Mouse (Mus musculus): ENCODE data around the gene Babam1.
"Not testable (repeated sequence)": the region's sequence is repeated elsewhere in the genome, so short reads cannot be mapped to it uniquely, and the experiment has no call there.

Babam1 gene

DNA sequence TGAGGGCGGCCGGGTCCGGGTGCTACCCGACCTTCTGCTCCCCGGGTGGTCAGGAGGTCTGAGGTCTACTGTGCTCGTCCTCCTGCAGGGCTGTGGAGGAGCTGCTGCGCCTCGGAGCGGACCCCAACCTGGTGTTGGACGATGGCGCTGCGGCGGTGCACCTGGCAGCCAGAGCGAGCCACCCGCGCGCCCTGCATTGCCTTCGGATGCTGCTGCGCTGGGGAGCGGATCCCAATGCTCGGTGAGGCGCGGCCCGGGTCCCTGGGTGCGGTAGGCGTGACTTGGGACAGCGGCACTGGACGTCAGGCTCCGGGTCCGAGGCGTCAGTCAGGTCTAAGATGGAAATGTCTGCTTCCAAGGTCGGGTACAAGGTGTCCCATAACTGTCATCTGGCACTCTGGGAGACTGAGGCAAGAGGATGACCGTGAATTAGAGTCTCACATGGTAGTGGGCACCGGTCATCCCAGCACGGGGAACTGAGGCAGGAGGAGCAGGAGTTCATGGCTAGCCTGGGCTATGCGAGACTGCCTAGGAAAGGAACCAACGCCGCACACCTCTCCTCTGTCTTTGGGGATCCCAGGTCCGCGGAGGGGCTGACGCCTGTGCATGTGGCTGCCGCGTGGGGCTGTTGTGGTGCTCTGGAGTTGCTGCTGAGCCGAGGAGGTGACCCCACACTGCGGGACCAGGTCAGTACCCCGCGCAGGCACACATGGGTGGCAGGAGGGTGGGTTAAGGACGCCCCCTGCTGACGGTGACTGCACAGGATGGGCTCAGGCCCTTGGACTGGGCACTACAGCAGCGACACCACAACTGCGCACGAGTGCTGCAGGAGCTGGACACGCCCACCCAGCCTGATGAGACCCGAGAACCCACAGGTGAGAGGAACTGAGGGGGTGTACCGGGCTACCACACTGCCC lies 9.7 kb downstream of the Babam1 start:
- peak; percentile 54 for DNase-seq (ENCODE audit: low read depth, low spot score)

DNA sequence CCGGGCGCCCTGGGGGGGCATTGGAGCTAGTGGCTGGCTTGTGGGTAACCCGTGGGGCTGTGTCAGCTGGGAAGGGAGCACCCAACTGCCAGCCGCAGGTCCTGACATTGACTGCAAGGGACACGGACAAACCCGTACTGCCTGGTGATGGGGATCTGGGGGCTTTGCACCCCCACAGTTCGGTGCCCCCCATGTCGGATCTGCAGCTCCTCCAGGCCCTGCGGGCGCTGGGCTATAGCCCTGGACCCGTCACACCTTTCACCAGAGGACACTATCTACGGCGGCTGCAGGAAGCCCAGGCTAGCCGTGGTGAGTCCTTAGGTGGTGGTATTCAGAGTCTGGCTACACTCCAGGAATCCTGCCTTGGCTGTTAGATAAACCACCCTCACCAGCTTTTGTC lies 10.8 kb downstream of the Babam1 start:
- no peak for DNase-seq (ENCODE audit: low read depth, low spot score)

DNA sequence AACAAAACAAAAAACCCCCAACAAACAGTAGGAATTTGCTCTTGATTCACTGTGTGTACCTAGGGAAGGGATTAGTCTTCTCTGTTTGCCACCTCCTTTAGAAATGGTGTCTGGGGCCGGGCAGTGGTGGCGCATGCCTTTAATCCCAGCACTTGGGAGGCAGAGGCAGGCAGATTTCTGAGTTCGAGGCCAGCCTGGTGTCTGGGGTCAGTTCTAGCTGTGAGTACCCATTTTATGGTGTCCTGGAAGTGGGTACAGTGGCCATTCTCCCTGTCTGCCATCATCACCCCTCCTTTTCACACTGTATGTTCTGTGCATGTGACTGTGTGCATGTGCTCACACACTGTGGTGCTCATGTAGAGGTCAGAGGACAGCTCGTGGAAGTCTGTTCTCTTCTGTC lies 11.6 kb downstream of the Babam1 start:
- DNase-seq (ENCODE audit: low read depth, low spot score), result no peak

DNA sequence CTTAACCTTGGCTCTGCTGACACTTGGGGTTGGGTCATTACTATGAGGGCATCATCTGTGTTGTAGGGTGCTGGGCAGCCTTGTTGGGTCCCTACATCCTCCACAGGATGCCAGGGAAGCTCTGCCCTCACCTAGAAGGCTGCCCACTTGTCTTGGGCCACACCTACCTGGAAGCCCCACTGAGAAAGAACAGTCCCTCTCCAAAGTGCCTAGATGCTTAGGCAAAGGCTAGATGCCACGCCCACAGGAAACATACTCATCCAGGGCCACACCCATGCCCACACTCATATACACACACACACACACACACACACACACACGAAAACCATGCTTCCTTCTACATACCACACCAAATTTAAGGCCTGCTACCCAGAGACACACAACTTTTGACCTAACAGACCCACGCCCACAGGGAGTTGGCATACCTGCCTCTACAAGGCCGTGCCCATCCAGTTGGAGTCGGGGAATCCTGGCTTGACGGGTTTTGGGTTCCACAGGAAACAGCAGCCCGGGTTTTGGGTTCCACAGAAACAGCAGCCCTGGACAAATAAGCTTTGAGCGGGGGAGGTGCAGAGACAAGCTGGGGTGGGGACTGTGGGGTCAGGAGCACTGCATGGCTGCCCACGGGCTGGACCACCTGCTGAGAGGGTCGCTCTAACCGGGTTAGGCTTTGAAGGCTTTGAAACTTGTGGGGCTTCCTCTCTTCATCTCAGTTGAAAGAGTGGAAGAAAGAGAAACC lies 15.0 kb downstream of the Babam1 start:
- no peak for DNase-seq (ENCODE audit: low read depth, low spot score)

DNA sequence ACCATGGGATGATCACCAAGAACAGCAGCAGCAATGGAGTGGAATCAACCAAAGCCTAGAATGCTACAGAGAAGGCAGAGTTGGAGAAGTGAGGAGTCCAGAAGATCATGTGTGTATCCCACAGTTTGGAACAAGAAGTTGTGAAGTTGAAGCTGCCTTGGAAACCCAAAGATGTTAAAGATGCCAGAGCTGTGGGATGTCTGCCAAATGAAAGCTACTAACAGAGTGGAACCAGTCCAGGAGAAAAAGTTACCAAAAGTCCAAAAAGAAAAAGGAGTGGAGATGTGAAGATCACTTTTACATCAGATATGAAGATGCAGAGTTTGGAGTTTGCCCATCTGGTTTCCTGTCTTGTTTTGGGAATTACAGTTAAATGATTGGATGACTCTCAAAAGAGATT lies 25.5 kb downstream of the Babam1 start:
- DNase-seq (ENCODE audit: low read depth, low spot score), result no peak

DNA sequence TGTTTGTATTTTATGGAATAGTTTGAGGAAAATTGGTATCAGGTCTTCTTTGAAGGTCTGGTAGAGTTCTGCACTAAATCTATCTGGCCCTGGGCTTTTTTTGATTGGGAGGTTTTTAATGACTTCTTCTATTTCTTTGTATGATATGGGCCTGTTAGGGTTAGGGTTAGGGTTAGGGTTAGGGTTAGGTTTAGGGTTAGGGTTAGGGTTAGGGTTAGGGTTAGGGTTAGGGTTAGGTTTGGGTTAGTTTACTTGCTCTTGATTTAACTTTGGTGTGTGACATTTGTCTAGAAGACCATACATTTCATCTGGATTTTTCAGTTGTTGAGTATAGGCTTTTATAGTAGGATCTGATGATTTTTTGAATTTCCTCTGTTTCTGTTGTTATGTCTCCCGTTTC lies 36.3 kb downstream of the Babam1 start:
- not testable (repeated sequence) for DNase-seq (ENCODE audit: low read depth, low spot score)

DNA sequence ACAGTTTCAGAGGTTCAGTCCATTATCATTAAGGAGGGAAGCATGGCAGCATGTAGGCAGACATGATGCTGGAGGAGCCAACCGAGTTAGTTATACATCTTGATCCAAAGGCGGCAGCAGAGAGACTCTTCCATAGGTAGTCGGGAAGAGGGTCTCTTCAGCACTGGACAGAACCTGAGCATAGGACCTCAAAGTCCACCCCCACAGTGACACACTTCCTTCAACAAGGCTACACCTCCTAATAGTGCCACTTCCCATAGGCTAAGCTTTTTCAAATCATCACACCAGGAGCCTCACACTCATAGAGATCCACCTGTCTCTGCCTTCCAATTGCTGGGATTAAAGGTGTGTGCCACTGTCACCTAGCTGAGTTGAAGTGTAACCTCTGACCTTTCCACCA lies 40.4 kb downstream of the Babam1 start:
- no peak for DNase-seq (ENCODE audit: low read depth, low spot score)

DNA sequence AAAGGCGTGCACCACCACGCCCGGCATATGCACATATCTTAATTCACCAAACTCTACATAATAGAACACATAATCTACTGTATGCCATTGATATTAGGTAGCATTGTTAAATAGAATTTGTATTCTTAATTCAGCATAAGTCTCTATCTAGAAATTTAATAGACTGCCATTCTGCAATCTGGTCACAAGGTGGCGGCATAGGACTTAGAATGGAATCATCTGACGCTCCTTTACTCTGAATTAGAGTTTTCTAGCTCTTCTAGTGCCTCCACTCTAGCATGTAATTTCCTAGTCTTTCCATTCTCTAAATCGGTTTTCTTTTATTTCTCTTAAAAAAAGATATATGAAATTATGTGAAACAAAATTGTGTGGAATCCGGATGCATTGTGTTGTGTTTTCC lies 44.7 kb downstream of the Babam1 start:
- peak; percentile 54 for DNase-seq (ENCODE audit: low read depth, low spot score)

DNA sequence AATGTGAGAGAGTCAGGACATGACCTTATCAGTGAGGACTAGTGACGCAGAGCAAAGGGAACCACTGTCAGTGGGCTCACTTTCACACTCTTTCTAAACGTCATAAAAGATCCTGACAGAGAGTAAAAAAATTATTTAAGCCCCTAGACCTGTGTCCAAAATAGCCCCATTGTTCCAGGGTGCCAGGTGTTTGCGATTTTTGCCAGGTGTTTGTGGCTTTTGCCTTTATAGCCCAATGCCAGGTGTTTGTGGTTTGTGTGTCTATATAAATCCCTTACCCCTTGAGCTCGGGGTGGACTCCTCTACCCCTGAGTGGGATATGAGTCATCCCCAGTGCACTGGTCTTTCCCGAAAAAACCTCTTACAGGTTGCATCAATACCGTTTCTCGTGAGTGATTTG lies 48.4 kb downstream of the Babam1 start:
- no peak for DNase-seq (ENCODE audit: low read depth, low spot score)

DNA sequence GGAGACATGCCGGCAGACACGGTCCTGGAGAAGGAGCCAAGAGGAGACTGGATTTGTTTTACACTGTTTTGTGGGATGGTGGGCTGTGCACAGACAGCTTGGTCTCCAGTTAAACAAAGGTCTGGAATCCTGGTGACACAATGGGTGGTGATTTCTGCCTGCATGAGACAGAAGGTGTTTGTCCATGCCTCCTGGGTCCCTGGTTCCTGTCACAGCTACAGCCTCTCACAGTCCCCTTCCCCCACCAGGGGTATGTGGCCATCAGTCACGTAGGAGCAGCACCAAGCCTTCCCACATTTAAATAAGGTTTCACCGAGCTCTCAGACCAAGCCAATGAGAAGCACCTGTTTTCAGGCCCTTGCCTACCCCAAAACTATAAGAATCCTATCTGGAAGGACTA lies 54.7 kb downstream of the Babam1 start:
- no peak for DNase-seq (ENCODE audit: low read depth, low spot score)

DNA sequence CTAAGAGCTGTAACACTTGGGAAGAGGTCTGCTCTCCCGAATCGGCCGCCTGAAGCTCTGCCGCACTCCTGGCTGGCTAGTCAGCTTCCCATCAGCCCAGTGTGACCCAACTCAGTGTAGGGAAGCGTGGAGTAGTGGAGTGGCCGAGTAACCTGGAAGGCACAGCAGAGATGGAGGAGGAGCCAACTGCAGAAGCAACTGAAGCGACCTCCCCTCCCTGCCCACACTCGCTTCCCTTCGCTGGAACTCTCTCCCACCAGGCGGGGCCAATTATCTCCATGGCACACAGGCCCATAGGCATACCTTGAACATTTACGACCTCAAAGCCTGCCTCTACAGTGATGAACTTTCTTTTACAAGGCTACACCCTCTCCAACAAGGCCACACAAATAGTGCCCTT lies 55.1 kb downstream of the Babam1 start:
- no peak for DNase-seq (ENCODE audit: low read depth, low spot score)

DNA sequence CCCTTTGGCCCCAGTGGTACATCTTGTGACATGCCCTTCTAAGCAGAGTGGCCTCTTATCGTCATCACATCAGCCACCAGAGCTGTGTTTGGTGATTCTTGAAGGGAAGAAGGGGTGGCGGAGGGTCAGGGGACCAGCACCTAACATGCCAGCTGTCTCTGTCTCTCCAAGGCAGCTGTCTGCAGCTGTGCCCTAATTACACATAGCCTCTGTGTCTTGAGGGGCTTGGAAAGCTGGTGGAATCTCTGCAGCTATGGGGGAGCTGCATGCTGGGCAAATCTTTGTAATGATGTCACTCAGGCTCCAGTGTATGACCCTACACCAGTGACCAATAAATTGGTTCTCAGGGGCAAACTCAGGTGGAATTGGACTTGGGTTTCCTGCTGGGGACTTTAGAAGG lies 56.0 kb downstream of the Babam1 start:
- DNase-seq (ENCODE audit: low read depth, low spot score), result no peak
